Mouse (Mus musculus): ENCODE results near the gene Dgcr2.

Gene Dgcr2

GRCm38 (mm10) chr16:17848928-17849327, 49.4 kb downstream of the Dgcr2 start:
- DNase-seq (ENCODE audit: low spot score) = no peak

GRCm38 (mm10) chr16:17848431-17848830, 49.9 kb downstream of the Dgcr2 start:
- no peak for DNase-seq (ENCODE audit: low spot score)

- DNase-seq (ENCODE audit: low spot score) = no peak
Measured at GRCm38 (mm10) chr16:17843701-17844365, 54.5 kb downstream of the Dgcr2 start.

- no peak for DNase-seq (ENCODE audit: low spot score)
Measured at GRCm38 (mm10) chr16:17842437-17842836, 55.9 kb downstream of the Dgcr2 start.

GRCm38 (mm10) chr16:17839976-17840375, 58.4 kb downstream of the Dgcr2 start:
- no peak for DNase-seq (ENCODE audit: low spot score)

DNA sequence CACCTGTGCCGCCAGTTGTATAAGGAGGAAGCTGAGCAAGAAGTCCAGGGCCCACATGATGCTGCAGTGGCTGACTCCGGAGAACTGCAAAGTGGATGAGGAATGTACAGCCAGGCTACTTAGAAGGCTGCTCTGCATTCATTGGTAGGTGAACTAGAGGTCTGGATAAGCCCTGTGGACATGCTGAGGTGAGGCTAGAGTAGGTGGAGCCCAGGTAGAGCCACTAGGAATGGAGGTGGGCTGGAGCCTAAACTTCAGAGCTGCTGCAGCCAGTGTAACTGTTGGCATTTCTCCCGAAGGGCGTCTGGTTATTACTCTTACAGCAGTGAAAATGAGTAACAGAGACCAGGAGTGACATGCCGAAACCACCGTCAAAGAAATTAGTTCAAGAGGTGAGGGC, 60.3 kb downstream of the Dgcr2 start, which contains the start of gene Car15:
Gene Car15, minus strand, starts transcription at position 314 of the 400 bp plus-strand sequence.
- DNase-seq (ENCODE audit: low spot score) = no peak

GRCm38 (mm10) chr16:17835481-17835880, 62.9 kb downstream of the Dgcr2 start:
- DNase-seq (ENCODE audit: low spot score) = no peak

GRCm38 (mm10) chr16:17834543-17834942, 63.8 kb downstream of the Dgcr2 start:
- no peak for DNase-seq (ENCODE audit: low spot score)

- no peak for DNase-seq (ENCODE audit: low spot score)
Measured at GRCm38 (mm10) chr16:17833681-17834399, 64.5 kb downstream of the Dgcr2 start.

DNA sequence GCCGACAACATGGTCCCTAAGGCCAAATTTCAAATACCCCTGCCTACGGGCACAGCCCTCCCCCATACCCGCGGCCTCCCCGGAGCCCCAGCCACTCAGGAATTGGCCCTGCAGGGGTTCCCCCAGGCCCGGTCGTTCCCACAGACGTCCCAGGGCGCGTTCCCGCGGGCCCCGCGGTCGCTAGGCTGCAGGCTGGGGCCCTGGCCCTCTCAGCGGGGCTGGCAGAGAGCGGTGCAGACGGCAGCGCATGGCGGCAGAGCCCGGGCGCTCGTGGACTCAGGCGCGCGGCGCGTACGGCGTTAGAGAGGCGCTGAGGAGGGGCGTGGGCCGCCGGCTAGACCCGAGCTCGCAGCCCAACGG, 65.1 kb downstream of the Dgcr2 start:
- no peak for DNase-seq (ENCODE audit: low spot score)

- no peak for DNase-seq (ENCODE audit: low spot score)
Measured at GRCm38 (mm10) chr16:17832821-17833220, 65.5 kb downstream of the Dgcr2 start, which contains the start of gene B830017H08Rik. Gene B830017H08Rik (plus strand): TSS chr16:17833121.

- DNase-seq (ENCODE audit: low spot score) = no peak
Measured at GRCm38 (mm10) chr16:17831781-17832180, 66.6 kb downstream of the Dgcr2 start.

GRCm38 (mm10) chr16:17830385-17831178, 67.8 kb downstream of the Dgcr2 start:
- DNase-seq (ENCODE audit: low spot score) = no peak

- DNase-seq (ENCODE audit: low spot score) = no peak
Measured at GRCm38 (mm10) chr16:17828867-17829266, 69.5 kb downstream of the Dgcr2 start.

DNA sequence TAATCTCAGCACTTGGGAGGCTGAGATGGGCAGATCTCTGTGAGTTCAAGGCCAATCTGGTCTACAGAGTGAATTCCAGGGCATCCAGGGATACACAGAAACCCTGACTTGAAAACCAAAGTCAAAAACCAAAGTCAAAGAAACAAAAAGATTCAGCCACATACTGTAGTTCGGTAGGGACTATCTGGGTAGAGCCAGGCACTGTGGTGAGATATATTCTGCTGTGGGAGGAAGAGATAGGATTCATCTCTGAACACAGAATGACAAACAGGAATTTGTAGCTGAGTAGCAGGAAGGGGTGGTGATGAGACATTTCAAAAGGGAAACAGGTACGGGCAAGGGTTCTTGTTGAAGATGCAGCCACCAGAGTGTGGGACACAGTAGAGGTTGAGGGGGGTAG, 70.1 kb downstream of the Dgcr2 start:
- DNase-seq (ENCODE audit: low spot score) = no peak

- DNase-seq (ENCODE audit: low spot score) = no peak
Measured at GRCm38 (mm10) chr16:17826500-17826899, 71.9 kb downstream of the Dgcr2 start.

DNA sequence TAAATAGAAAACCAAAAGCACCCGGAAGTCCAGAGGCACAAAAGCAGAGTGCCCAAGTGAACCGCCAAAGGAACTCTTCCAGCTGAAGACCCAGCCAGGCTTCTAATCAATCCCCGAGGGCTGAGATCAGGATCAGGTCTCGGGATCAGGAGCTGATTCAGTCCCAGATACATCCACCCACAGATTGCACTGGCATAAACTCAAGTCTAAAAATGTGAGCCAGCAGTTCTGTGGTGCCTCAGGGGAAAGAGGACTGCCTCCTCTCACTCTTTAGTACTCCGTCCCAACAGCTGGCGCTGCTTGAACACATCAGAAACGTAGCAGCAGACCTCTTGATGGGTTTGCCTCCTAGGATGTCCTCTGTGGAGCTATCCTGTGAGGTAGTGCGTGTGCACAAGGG, 81.8 kb downstream of the Dgcr2 start:
- no peak for DNase-seq (ENCODE audit: low spot score)

- no peak for DNase-seq (ENCODE audit: low spot score)
Measured at GRCm38 (mm10) chr16:17815411-17816402, 82.7 kb downstream of the Dgcr2 start.

DNA sequence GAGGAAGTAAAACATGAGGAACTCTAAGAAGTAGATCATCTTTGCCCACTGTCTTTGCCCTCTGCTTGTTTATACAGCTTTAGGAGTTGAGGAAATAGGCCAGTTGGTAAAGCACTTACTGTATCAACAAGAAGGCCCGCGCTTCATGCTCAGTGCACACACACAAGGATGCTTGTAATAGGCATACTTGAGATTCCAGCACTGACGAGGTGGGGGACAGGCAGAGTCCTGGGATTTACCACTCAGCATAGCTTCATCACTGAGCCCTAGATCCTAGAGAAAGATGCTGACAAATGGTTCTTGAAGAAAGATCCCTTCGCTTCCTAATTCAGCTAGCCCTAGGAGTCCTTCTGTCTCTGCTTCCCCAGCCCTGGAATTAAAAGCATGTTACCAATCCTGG, 85.2 kb downstream of the Dgcr2 start:
- DNase-seq (ENCODE audit: low spot score) = no peak

- no peak for DNase-seq (ENCODE audit: low spot score)
Measured at GRCm38 (mm10) chr16:17812120-17812519, 86.2 kb downstream of the Dgcr2 start.

DNA sequence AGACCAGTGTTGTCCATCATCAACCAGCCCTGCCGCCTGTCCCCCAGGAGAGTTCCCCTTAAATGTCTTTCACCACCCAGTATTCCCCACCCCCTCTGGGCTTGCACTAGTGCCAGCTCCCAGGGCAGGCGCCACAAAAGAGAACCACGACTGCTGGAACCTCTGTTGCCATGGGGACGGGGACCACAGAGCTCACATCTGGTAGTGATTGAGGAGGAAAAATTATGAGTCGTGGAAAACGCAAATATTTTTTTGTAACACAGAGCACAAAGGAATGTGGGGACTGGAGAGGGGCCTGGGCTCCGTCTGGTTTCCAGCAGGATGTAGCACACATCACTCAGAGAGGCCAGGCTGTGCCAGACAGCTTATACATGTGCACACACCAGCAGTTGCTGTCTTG, 88.7 kb downstream of the Dgcr2 start:
- DNase-seq (ENCODE audit: low spot score) = no peak

DNA sequence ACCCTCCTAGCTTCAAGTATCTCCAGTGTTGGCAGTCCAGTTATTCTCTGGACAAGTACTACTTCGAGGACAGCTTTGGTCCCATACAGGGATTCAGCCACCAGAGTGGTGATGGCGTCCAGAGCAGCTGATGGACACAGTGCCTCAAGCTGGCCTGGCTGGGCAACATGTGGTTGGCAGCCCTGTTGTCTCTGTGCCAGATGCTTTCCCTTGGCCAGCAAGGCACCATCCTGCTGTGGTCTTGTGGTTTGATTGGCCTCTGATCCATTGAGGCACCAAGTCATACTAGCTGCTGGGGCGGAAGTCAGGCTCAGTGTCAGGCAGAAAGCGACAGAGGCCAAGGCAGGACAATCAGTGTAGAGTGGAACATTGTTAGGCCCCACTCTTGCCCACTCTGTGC, 89.2 kb downstream of the Dgcr2 start:
- no peak for DNase-seq (ENCODE audit: low spot score)

Measured in ovary, postnatal 14 days (tissue).